Mouse (Mus musculus): ENCODE results near the gene H2afx.

DNA sequence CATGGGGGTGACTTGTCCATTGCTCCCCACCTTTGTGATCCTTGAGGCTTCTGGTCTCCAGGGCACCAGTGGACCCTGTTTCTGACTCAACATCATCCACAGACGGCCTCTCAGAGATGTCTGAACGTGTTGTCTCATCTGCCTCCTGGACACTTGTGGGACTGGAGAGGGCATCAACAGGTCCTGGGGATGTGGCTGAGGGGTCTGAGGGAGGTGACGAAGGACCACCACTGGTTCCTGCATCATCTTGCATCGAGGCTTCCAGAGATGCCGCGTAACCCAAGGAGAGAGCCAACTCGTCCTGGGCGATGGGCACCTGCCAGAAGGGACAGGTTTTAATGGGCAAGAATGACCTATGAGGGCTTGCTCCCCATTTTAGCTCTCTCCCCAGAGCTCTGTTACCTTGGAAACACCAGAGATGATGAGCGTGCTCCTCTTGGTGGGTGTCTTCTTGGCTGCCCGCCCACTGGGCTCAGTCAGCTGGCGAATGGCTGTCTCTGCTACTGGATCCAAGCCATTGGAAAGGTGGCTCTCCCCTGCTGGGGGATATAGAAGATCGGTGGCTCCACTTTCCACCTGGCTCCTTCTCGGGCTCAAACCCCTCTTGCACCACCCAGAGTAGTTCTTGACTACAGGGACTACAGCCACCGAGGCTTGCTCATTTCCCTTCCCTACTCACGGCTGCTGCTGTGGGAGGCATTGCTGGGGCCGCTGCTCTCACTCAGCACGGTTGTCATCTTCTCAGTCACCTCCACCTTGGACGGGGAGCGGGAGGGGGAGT is 20.8 kb upstream of the H2afx start:
- no peak for TF ChIP-seq POLR2A (IDR thresholded peaks at IDR 0.05; ENCODE audit: low read depth, low read length)
- TF ChIP-seq CTCF (IDR thresholded peaks at IDR 0.05; ENCODE audit: extremely low read depth, insufficient read length, insufficient replicate concordance, low read depth, low read length) = no peak

Measured in small intestine, adult 2 months (tissue).